Mouse (Mus musculus) kidney, postnatal 4 days (tissue): ENCODE results near the gene Scyl3.

Experiments
- DNase-seq, 2 experiments: peaks; one replicate each; pipeline ENCODE4 v3.0.0; 2021; ENCODE audit warnings: mixed read lengths in 2 of 2

Scyl3 gene

DNA sequence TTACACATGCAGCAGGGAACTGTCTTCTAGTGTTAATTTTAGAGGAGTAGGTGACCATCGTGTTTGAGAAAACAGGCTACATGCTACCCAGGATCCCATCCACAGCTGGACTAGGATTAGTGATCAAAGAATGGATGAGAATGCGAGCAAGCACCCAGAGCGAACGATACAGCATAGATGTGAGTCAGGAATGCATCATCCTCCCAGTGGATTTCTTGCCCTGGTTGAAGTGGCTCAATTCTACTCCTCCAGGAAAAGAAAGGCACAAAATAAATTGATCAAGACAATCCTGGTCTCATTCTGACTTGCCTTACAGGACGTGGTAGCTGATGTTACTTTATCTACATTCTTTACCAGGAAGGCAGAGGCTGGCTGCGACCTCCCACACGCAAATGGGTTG is at the start of gene Scyl3:
Scyl3 (plus strand) TSS at position 255 of the 400 bp plus-strand sequence.
- no peak for DNase-seq

DNA sequence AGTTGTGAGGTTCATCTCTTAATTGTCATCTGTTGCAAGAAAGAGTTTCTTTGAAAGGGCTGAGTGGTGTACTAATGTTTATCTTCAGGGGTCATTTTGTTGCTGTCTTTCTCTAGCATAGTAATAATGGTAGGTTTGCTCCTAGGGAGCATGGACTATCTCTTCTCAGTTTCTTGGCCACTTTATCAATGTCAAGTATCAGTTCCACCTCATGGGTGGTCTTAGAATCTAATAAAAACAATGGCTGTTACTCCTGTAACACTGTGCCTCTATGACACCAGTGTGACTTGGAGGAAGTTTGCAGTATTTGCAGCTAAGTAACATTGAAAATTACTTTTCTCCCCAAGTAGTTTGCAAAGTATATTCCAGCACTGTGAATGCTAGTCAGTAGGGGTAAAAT is 39.3 kb upstream of the Scyl3 start:
- DNase-seq = no peak

DNA sequence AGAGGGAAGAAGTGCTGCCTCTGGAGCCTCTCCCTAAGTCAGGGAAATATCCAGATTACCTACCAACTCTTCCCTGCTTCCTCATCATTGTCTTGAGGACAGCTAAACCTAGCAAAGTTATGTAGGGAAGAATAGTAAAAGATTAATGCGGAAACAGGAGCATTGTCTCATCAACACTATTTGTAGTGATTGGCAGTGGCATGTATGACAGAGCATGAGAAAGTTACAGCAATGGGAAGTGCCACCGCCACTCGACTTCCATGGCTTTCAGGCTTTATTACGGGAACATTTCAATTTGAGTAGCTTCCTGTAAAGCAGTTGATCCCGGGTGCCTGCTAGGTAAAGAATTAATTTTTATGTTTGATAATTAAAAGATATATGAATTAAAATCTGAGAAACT is 35.6 kb upstream of the Scyl3 start:
- no peak for DNase-seq

DNA sequence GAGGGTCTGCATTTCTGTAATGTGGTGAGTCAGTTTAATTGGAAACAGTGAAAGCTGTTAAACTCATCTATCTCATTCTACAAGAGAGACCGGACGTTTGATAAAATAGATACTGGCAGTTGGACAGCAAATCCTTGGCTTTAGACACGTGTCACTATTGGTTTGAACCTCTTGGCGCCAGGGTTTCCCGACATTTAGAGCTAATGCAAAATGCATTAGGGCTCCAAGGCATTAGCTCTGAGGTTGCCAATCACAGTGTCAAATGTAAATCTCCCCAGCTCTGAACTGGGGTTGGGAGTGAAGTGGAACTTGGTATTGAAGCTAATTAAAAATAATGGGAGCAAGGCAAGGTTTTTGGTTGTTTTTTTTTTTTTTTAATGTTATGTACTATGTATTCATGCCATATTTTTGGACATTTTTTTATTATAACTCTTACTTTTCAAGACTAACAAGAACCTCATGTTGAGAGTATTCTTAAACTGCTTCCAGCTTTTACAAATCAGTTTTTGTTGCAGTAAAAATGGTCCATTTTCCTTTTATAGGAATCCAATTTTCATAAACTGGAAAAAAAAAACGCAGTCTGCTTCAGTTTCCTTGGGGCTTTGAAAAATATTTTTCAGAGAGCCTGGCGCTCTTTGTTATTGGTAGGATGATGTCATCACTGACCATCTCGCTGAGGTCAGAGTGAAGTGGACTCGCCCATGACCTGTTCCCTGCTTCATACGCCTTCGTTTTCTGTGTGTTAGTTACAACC is 34.9 kb upstream of the Scyl3 start:
- DNase-seq = no peak

DNA sequence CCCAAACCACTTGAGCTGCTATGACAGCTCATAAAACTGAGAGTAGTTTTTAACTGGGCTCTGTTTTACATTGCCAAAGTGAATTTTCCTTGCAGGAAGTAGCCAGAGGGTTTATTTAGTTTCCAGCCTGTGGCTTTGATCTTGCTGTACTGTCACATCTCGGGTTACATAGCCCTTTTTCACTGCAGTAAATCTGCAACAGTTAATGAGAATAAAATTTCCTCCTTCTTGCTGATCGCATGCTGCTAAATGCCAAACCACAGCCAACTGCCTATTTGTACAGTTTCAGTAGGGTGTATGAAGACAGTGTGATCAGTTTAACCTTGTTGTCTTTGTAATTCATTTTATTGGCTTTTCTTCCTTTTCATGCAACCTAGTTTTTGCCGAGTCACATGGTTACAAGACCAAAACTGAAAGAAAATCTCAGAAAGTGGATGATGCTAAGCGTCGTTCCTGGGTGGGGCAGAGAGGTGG is 30.6 kb upstream of the Scyl3 start:
- peak in 1 of 2 experiments; percentile 19 for DNase-seq

DNA sequence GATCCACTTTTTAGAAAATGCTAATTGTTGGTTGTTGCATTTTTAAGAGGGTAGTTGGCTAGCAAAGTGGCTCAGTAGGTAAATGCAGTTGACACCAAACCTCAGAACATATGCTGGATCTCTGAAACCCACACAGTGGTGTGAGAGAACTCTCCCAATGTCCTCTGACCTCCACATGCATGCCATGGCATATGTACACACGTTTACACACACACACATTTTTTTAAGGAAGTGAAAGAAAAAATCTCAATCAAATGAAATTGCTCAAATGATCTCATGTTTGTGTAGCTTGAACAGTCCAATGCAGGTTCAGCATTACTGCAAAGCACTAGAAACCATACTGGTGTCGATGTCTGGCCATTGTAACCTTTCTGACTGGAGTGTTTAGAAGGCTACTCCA is 29.3 kb upstream of the Scyl3 start:
- no peak for DNase-seq

DNA sequence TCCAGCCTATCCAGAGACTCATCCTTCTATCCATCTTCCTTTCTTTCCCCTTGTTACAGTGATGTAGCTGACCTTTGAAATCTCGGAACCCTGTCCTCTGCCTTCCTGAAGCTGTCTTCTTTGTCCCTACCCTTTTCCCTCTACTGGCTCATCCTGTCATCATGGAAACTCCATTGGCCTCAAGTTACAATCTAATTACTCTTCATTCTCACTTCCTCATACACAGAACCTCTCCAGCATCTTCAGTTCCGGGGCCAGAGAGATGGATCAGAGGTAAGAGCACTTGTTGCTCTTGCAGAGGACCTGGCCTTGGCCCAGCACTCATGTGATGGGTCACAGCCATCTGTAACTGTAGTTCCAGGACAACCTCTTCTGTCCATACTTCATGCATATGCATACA is 28.7 kb upstream of the Scyl3 start:
- no peak for DNase-seq

DNA sequence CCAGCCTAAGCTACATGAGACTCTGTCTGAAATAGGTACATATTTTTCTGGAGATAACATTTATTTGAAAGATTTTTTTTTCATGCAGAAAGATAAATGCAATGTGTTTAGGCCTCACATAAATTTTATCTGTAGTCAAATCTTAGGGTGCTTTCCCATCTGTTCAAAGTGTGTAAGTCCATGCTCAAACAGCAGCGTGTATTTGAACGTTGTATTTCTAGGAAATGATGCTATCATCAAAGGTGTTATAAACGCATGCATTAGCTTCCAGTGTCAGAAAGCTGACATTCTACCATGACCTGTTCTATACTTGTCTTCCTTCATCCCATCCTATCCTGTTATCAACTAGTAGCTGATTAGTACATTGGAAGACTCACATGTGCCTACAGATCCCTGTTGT is 25.5 kb upstream of the Scyl3 start:
- no peak for DNase-seq

DNA sequence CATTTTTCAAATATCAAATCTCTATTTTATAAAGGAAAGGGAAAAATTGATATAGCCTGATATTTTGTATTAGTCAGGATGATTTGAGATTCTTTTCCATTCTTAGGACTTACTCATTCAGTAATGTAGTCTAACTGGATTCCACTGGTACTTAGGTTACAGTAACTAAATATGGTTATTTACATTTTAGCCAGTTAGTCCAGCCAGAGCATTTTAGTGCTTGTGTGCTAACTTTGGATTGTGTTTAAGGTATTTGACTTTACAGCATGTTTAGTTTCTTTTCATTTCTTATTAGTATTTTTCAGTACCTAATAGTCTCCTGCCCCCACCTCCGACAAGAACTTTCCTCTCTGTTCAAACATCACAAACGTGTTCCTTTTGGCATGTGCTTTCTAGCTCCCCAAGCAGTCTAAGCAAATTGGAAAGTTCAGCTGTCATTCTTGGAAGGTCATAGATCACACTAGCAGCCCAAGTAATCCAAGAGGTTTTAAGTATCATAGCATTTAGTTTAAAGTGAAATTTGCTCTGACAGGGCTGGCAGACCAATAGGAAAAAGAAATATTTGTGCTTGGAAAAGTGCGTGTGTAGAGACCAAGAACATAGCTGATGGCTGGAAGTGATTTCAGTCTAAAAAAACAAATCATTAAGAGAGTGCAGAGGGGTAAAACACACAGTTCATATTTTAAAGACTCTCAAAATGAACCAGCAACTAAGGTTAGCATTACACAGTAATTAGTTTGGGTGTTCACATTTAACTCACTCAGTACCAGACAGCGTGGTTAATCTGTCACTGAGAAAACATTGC is 21.7 kb upstream of the Scyl3 start:
- no peak for DNase-seq

DNA sequence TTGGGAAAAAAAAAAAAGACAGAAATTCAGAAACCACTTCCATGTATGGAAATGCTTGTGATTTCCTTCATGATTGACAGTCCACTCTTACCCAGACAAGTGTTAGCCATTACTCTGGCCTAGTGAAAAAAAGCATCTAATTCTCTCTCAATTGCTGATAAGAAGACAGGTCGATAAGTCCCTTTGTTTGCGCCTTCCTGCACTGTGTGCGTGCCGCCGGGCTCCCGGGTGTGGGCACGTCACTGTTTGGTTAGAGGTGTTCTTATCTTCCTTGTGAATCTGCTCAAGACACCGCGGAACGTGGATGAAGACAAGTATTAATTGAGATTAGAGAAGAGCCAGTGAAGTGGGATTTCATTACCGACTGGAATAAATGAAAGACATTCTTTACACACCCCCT is 20.5 kb upstream of the Scyl3 start:
- no peak for DNase-seq

DNA sequence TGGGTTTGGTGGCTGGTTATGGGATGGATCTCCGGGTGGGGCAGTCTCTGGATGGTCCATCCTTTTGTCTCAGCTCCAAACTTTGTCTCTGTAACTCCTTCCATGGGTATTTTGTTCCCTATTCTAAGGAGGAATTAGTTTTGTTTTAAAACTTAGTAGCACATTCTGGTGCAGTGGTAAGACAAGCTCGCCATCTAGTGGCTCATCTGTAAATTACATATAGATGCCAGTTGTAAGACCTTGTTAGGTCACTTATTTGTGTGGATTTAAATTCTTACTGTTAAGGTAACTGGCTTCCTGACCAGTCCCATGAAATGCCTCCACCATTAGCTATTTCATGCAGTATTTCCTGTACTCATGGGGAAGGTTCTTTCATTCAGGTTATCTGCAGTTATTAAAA is 18.6 kb upstream of the Scyl3 start:
- peak; percentile 6 to 19 for DNase-seq

DNA sequence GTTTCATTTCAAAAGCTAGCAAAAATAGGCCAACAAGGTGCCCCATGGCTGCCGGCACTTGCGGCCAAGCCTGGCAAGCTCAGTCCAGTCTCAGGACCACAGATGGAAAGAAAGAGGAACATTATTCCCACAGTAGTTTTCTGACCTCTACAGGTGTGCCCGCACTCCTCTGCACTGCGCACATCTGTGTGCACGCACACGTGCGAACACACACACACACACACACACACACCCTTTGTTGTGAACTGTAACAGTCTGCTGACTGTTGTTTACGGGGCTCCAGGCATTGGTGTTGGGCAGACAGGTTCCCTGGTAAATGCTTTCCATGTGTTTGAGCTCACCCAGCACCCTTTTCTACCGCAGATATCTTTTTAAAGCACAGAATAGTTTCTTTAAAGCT is 18.1 kb upstream of the Scyl3 start:
- DNase-seq = no peak

DNA sequence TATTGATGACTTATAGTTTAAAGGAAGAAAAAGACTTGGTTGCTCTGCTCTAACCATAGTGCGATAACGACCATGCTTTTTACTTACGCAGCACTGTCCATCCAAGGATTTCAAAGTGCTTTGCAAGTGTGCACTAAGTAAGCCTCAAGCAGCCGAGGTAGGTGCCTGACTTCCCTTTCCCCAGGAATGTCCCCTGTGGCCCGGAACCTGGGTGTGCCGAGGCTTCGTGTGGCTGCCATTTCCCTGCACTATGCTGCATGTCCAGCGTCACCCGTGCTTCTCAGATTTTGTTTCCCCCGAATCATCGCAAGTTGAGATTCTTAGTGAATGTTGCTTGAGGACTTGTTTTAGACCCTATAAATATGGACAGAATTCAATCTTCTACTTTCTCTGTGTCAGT is 16.9 kb upstream of the Scyl3 start:
- no peak for DNase-seq

DNA sequence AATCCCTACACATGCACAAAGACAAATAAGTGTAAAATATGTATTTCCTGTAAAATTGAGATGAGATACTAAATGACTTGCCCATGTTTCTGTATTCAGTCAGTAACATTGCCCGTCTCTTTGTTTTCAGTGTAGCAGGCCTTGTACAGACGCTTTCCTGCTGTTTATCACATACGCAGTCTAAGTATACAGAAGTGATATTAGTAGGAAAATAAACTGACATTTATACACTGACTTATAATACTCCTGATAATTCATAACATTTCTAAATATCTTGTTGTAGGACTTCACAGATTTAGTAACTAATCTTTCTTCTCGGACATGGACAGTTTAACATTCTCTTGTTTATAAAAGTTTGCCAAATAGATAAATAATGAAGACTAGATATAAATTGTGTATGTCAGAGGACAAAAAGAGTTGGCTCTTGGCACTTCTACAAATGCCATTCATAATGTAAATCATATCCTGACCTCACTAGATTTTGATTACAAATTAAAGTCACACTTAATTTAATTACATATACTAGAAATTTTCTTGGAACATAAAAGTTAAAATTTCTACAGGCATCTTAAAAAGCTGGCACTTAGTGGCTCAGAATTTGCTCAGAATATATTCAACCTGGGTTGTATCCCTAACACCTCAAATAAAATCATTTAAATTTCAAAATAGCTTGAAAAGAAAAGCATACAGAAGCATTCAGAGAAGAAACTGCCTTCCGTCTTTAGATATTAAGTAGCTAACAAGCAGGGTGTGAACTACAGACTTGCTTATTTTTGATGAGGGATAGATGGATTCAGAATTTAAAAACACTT is 11.3 kb upstream of the Scyl3 start:
- no peak for DNase-seq

DNA sequence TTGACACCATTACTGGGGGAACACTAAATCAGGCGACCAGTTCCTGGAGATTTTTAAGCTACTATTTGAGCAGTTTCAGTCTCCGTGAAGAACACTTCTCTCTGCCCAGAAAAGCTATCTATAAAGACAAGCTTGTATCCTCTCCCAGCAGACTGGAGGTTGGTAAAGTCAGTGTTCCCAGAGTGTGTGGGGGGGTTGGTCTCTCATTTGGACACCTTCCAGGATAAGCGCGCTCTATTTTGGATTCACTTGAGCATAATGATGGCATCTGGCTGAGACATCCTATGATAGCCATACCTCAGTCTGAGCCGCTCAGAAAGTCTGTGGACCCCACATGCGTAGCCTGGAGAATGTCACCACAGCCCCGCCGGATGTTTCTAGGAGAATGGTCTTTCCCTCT is 4.8 kb upstream of the Scyl3 start:
- no peak for DNase-seq

DNA sequence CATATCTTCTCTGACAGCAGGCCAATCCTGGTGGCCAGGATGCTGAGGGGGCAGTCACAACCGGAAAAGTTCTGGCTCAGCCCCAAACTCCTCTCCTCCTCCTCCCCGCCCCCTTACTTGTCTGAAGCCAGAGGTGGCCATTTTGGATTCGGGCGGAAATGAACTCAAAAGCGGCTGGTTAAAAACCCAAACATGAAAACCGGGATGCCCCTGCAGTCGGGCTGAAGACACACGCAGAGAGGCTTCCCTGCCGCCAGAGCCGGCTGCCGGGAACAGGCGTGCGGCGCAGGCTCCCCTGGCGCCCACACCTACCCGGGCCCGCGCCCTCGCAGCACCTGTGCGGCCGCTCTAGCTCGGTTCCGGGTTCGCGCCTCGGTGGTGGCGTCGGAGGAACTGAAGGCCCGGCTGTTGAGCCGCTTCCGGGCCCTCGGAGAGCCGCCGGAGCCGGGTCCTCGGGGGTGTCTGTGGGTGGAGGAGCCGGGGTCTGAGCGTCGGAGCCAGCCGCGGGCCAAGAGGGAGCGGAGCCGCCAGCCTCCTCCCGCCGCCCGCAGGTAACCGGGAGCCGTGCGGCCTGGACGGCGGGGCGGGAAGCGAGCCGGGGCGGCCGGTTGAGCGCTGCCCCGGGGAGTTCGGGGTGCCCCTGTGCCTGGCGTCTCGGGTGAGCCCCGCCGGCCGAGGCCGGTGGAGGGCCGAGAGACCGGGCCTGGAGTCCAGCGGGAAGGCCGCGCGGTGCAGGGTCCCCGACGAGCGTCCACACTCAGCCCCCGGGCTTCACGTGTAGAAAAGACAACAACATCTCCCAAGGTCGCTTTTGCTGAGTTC is 947 bp downstream of the Scyl3 start:
- peak; percentile 93 to 95 for DNase-seq

DNA sequence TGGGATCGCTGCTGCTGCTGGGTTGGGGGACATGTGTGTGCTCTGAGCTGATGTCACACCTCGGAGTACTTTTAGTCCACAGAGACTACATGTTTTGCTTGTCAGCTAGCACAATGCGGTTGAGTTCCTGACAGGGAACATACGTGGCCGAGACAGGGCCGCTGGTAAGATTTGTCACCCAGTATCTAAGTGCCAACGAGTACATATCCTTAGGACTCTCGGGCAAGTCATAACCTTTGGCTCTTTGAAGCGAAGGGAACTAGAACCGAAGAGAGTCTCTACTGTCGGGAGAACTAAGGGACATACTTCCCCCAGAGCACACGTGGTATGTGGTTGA is 1.5 kb downstream of the Scyl3 start:
- no peak for DNase-seq

DNA sequence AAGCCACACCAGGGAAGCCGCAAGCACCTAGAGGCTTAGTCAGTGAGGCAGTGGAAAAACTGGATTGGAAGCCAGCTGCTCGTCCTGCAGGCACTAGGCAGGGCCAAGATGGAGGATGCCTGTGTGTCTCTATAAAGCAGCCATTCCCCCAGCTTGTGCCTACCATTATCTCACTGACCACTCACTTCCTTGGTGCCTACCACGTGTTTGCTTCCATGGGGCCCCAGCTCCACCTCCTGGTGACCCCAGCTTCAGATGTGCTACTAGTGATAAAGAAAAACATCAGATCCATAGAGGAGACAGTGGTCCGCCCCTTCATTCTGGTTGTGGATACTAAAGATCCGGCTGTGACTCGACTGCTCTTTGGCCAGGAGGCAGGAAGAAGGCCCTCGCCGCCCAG is 2.9 kb downstream of the Scyl3 start:
- no peak for DNase-seq

DNA sequence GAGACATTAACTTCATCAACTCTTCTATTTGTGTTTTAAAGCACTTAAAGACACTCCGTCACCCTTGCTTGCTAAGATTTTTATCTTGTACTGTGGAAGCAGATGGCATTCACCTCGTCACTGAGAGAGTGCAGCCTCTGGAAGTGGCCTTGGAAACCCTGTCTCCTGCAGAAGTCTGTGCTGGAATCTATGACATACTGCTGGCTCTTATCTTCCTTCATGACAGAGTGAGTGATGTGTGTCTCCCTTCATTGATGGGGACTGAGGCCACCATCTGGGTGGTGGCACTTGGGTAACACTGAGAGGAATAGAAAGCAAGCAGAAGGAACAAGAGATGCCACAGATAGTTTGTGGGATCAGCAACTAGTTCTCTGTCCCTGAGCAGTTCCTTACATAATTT is 5.7 kb downstream of the Scyl3 start:
- no peak for DNase-seq

DNA sequence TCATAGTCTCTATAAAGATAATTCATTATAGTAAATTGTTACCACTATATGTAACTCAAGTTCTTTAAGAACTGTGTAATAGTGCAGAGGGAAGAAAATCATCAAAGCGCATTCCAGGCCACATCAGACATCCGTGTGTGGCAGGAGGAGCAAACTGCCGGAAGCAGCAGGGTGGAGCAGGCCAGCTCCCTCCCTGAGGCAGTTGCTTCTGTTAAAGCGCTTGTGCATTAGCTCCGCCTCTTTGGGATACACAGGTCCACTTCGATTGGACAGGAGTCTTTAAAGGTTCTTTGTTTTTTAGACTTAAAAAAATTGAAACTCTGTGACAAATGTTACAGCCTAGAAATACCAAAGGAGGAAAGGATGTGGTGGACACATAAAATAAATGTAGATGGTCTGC is 13.2 kb downstream of the Scyl3 start:
- DNase-seq = no peak

DNA sequence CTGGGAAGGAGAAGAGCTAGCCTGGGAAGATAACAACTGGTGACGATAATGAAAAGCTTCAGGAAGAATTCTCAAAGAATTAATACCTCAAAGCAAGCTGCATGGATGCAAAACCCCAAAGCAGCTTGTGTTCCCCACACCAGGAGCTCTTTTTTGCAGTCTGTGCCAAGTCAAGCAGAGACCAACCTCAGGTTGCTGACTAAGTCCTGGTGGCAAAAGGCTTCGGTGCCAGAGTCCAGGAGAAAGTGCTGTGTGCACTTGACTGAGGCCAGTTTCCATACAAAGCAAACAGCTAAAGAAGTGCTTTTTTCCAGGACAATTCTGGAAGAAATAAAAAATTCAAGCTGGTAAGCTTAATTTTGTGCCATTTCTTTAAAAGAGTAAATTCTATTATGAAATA is 24.5 kb downstream of the Scyl3 start:
- DNase-seq = no peak

DNA sequence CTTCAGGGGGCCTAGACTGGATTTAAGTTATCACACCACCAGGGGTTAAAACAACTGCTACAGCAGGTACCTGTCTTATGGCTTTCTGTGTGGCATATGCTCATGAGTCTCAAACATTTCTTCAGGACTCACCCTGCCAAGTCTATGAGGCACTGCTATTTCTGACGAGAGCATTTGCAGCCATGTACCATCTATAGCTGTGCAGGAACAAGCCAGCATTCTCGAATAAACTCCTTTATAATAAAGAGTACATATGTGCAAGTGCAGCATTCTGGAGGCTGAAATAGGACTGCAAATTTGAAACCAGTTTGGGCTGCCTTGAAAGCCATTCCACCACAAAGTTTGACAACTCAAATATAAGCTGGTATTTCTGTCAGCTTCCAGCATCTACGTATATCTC is 29.1 kb downstream of the Scyl3 start:
- no peak for DNase-seq
